Mouse (Mus musculus) forebrain, embryonic 14.5 days (tissue): ENCODE measurements at regions not wholly inside any gene's neighbourhood (a gene's known extent, or its start where the extent isn't known, plus 50 kb on each side); places are given as distances from the start of the nearest gene placed in this dataset.
"Not testable (repeated sequence)": the region's sequence is repeated elsewhere in the genome, so short reads cannot be mapped to it uniquely, and the experiment has no call there.

Experiments
- ATAC-seq: fragments of 200-750 bp; cut with Nextera tagmentation; 2 replicates; pipeline ENCODE4 v1.8.0; 2017; ENCODE audit warnings: mild to moderate bottlenecking, moderate library complexity
- DNase-seq: peaks from one replicate; pipeline ENCODE4 v3.0.0-alpha.2; 2015; ENCODE audit warnings: low spot score
- H3K27ac ChIP-seq: fragments of 300-500 bp; sonication (generic); 2 replicates; pipeline ENCODE4 v1.5.1; 2014; ENCODE audit warnings: low read depth, mild to moderate bottlenecking, control low read depth, low read length, moderate library complexity
- H3K27me3 ChIP-seq: fragments of 300-500 bp; sonication (generic); replicated peaks from 2 replicates; pipeline ENCODE4 v1.6.1; 2014; ENCODE audit warnings: low read length, control low read depth, mixed read lengths; ENCODE audit not compliant: control insufficient read depth, insufficient read depth
- H3K36me3 ChIP-seq: fragments of 300-500 bp; sonication (generic); 2 replicates; pipeline ENCODE4 v1.6.1; 2014; ENCODE audit warnings: low read length, control low read depth; ENCODE audit not compliant: control insufficient read depth, insufficient read depth
- H3K4me1 ChIP-seq: fragments of 300-500 bp; sonication (generic); 2 replicates; pipeline ENCODE4 v1.6.1; 2014; ENCODE audit warnings: antibody characterized with exemption, low read length, control low read depth; ENCODE audit not compliant: control insufficient read depth, insufficient read depth
- H3K4me2 ChIP-seq: fragments of 300-500 bp; sonication (generic); 2 replicates; pipeline ENCODE4 v1.6.1; 2014; ENCODE audit warnings: mild to moderate bottlenecking, control low read depth, low read length
- H3K4me3 ChIP-seq: fragments of 300-500 bp; sonication (generic); 2 replicates; pipeline ENCODE4 v1.5.1; 2014; ENCODE audit warnings: low read depth, low read length, control low read depth
- H3K9ac ChIP-seq: fragments of 300-500 bp; sonication (generic); 2 replicates; pipeline ENCODE4 v1.6.1; 2014; ENCODE audit warnings: mild to moderate bottlenecking, low read length, control low read depth, moderate library complexity
- H3K9me3 ChIP-seq: fragments of 300-500 bp; sonication (generic); replicated peaks from 2 replicates; pipeline ENCODE4 v1.6.1; 2016; ENCODE audit warnings: low read length, control low read depth, mixed read lengths; ENCODE audit not compliant: control insufficient read depth
- WGBS: fragments of 180-500 bp; shearing (Covaris S2); extraction: QIAGEN DNeasy Blood & Tissue Kit; methylation state at CpG from one replicate; pipeline ENCODE4 v1.1.7; 2014; 5-methylcytosine and 5-hydroxymethylcytosine counted together

DNA sequence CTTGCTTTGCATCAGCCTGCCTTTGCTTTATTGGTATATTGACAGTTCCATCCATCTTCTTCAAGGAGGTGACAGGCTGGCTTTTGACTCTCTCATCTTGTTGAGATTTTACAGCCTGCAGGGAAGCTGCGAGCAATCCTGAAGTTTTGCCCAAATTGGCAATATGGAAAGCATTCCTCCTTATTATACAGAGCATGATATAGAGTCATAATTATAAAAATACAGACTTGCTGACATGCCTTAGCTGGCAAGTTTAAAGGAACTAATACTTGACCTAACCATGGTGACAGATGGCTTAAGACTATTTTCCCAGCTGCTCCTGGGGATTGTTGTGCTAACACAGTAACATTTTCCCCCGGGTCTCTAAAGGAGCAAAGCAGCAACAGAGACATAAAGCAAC lies 1078.6 kb upstream of the Sel1l start:
- no peaks in the 10 kb centered on the region for H3K27me3 ChIP-seq
- H3K4me1 ChIP-seq: no peaks in the 10 kb centered on the region
- 69% methylated on average over 2 of the region's 2 CpGs for WGBS
- DNase-seq (peak; percentile 46), ATAC-seq (peak; percentile 48; the same call in 1 of the 2 replicates)
- no peaks in the 10 kb centered on the region for H3K9me3 ChIP-seq
- H3K27ac ChIP-seq: no peak overlapping the region
- H3K9ac ChIP-seq: no peak overlapping the region
- H3K36me3 ChIP-seq: no peaks in the 10 kb centered on the region
- no peak overlapping the region for H3K4me2 ChIP-seq
- H3K4me3 ChIP-seq: no peak overlapping the region

DNA sequence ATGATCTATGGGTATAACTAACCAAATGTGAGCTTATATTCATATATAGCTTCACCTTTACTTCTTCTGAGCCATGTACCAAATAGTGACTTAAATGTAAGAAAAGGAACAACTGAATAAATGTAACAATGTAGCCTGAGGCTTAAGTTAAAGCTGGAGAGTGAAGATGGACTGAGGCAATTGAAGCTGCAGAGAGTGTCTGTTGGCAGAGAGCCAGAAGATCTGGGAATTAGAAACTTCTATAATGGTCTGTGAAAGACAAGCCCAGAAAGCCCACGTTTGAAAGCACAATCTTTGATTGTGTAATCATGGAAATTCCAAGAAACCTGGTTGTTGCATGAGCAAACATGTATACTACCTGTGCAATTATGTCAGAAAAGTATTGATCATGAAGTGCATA lies 1078.0 kb upstream of the Sel1l start:
- Histone ChIP-seq H3K36me3 (no peaks in the 10 kb centered on the region), H3K4me1 (no peaks in the 10 kb centered on the region), H3K9me3 (no peaks in the 10 kb centered on the region), H3K27me3 (no peaks in the 10 kb centered on the region), H3K27ac (no peak overlapping the region), H3K4me3 (no peak overlapping the region), H3K9ac (no peak overlapping the region), H3K4me2 (no peak overlapping the region)
- ATAC-seq: no peak
- WGBS: 15% methylated on average over 1 of the region's 1 CpGs
- DNase-seq: peak; percentile 31

DNA sequence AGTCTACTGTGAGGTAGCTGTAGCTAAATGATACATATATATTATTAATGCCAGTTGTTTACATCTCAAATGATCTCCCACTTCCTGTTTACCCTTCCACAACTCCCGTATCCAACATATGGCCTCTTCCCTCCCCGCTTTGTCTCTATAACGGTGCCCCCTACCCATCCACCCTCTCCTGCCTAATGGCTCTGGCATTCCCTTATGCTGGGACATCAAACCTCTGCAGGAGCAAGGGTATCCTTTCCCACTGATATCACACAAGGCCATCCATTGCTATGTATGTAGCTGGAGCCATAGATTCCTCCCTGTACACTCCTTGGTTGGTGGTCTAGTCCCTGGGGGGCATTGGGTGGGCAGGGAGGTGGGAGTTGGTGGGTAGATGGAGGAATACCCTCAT lies 1071.0 kb upstream of the Sel1l start:
- DNase-seq (no peak), ATAC-seq (no peak)
- H3K9ac ChIP-seq: no peak overlapping the region
- 84% methylated on average over 3 of the region's 3 CpGs for WGBS
- no peaks in the 10 kb centered on the region for H3K36me3 ChIP-seq
- no peak overlapping the region for H3K27ac ChIP-seq
- no peaks in the 10 kb centered on the region for H3K27me3 ChIP-seq
- H3K9me3 ChIP-seq: no peaks in the 10 kb centered on the region
- H3K4me3 ChIP-seq: no peak overlapping the region
- no peak overlapping the region for H3K4me2 ChIP-seq
- no peaks in the 10 kb centered on the region for H3K4me1 ChIP-seq

DNA sequence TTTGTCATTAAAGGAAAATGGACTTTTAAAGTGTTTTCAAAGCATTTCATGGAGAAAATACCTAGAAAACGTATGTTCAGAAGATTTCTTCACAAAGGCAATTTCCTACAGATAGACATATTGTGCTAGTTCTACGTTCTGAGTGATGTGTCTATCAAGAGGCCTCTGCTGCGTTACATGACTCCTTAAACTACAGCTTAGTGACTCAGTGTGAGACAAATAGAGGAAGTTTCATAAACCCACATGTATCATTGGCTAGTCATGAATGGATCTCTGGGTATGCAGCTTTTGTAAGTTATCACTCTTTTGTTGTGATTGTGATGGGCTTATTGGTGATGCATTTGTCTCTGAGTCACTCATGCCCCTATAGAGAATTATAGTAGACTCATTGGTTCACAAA lies 1067.3 kb upstream of the Sel1l start:
- WGBS: 79% methylated on average over 3 of the region's 3 CpGs
- no peaks in the 10 kb centered on the region for H3K27me3 ChIP-seq
- ATAC-seq (no peak), DNase-seq (no peak)
- H3K27ac ChIP-seq: no peak overlapping the region
- no peaks in the 10 kb centered on the region for H3K4me1 ChIP-seq
- H3K9me3 ChIP-seq: no peaks in the 10 kb centered on the region
- H3K4me2 ChIP-seq: no peak overlapping the region
- H3K36me3 ChIP-seq: no peaks in the 10 kb centered on the region
- no peak overlapping the region for H3K4me3 ChIP-seq
- no peak overlapping the region for H3K9ac ChIP-seq

DNA sequence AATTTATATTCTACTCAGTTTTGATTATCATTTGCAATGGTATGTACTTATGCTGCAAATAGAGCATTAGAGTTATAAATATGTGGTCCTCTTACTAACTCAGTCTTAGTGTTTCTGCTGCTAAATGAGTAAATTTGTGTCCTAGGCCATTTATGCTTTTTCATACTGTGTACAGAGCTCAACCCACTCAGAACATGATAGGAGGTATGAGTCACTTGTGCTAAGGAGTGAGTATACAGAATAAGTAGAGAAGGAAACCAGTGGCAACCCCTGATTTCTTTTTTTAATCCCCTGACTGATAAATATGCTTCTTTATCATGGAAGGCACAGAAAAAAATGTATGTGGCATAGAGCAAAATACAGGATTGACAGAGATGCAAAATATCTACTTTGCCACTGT lies 1066.8 kb upstream of the Sel1l start:
- ATAC-seq (no peak), DNase-seq (no peak)
- Histone ChIP-seq H3K9ac (no peak overlapping the region), H3K4me3 (no peak overlapping the region), H3K27me3 (no peaks in the 10 kb centered on the region), H3K36me3 (no peaks in the 10 kb centered on the region), H3K4me1 (no peaks in the 10 kb centered on the region), H3K27ac (no peak overlapping the region), H3K9me3 (no peaks in the 10 kb centered on the region), H3K4me2 (no peak overlapping the region)

DNA sequence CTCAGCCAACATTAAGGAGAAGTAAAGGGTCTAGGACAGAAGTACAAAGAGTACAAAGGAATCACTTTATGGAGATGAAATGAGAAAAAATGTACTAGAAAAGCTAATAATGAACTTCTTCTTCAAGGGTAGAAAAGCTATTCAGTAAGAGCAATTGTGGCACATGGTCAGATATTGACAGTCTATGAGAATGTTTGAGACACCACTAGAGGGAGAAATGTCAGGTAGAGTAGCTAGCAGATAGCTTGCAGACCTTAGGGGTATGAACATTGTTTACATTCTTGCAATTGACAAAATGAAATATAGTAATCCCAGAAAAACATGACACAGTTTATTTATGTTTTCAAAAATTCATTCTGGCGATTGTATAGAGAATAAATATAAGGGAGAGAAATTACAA lies 1066.2 kb upstream of the Sel1l start:
- Histone ChIP-seq H3K4me3 (no peak overlapping the region), H3K27me3 (no peaks in the 10 kb centered on the region), H3K4me2 (no peak overlapping the region), H3K9me3 (no peaks in the 10 kb centered on the region), H3K36me3 (no peaks in the 10 kb centered on the region), H3K9ac (no peak overlapping the region), H3K27ac (no peak overlapping the region), H3K4me1 (no peaks in the 10 kb centered on the region)
- WGBS: 83% methylated on average over 1 of the region's 1 CpGs
- ATAC-seq (no peak), DNase-seq (no peak)

DNA sequence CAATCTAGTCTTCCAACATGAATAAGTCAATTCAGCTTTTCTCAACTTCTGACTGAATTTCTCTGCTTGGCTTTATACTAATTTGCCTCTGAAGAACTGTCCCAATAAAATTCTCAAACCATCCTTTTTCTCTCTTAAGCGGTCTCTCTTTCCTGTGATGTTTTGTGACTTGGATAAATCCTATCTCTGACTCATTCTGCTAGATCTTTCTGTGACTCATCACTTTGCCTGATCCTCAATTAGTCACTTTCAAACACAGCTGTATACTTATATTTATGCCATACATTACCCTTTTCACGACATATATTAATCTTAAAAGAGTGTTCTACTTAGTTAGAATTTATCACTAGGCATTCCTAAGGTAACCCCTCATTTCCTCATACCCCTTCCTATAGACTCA lies 1055.4 kb upstream of the Sel1l start:
- Histone ChIP-seq H3K4me3 (no peak overlapping the region), H3K9me3 (no peaks in the 10 kb centered on the region), H3K4me2 (no peak overlapping the region), H3K27me3 (no peaks in the 10 kb centered on the region), H3K36me3 (no peaks in the 10 kb centered on the region), H3K27ac (no peak overlapping the region), H3K9ac (no peak overlapping the region), H3K4me1 (no peaks in the 10 kb centered on the region)
- no peak for DNase-seq
- no peak for ATAC-seq
- WGBS: 83% methylated on average over 2 of the region's 2 CpGs

DNA sequence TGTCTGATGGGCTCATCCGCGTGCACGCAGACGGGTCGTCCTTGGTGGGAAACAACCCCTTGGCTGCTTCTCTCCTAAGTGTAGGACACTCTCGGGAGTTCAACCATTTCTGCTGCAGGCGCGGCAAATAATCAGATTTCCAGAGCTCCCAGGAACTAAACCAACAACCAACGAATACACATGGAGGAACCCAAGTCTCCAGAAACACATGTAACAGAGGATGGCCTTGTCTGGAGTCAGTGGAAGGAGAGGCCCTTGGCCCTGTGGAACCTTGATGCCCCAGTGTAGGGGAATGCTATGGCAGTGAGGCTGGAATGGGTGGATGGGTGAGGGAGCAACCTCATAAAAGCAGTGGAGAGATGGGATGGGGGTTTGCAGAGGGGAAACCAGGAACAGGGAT lies 1043.4 kb upstream of the Sel1l start:
- Histone ChIP-seq H3K27me3 (no peaks in the 10 kb centered on the region), H3K4me3 (no peak overlapping the region), H3K27ac (no peak overlapping the region), H3K9ac (no peak overlapping the region), H3K9me3 (no peaks in the 10 kb centered on the region), H3K4me1 (no peaks in the 10 kb centered on the region), H3K4me2 (no peak overlapping the region), H3K36me3 (no peaks in the 10 kb centered on the region)
- WGBS: 98% methylated on average over 4 of the region's 9 CpGs
- DNase-seq (no peak), ATAC-seq (no peak)

DNA sequence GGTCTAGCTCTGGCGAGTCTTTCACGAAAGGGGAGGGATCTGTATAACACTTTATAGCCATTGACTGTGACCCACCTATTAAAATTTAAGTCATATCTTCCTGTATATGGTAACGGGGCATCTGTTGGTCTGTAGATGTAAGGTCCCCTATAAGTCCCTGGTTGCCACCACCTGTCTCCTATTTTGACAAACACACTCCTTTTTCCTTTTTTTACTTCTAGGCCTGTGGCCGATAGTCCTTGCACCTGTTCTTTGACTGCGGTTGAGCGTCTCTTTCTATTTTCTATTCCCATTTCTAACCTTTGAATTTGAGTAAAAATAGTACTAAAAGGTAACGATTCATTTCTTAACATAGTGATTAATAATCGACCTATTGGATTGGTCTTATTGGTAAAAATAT lies 1042.7 kb upstream of the Sel1l start:
- not testable (repeated sequence) for ATAC-seq, H3K36me3 ChIP-seq, H3K27ac ChIP-seq, H3K9me3 ChIP-seq, H3K9ac ChIP-seq, H3K4me3 ChIP-seq, DNase-seq, H3K27me3 ChIP-seq, H3K4me2 ChIP-seq, H3K4me1 ChIP-seq
- WGBS: no CpG with 5 or more reads among the region's 8 CpGs

DNA sequence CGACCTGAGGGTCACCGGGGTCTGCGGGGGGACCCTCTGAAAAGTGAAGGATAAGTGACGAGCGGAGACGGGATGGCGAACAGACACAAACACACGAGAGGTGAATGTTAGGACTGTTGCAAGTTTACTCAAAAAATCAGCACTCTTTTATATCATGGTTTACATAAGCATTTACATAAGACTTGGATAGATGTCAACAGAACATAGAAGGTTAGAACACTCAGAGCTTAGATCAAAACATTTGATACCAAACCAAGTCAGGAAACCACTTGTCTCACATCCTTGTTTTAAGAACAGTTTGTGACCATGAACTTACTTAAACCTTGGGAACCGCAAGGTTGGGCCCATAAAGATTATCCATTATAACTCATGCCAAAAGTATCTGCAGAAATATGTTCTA lies 1042.2 kb upstream of the Sel1l start:
- H3K4me3 ChIP-seq, H3K9ac ChIP-seq, H3K9me3 ChIP-seq, H3K27me3 ChIP-seq, H3K4me2 ChIP-seq, H3K4me1 ChIP-seq, H3K36me3 ChIP-seq, DNase-seq, H3K27ac ChIP-seq, ATAC-seq: not testable (repeated sequence)
- 97% methylated on average over 5 of the region's 9 CpGs for whole genome bisulfite sequencing
